Mouse (Mus musculus): ENCODE measurements at regions not wholly inside any gene's neighbourhood (a gene's known extent, or its start where the extent isn't known, plus 50 kb on each side); places are given as distances from the start of the nearest gene placed in this dataset.

- H3K9me3 ChIP-seq (ENCODE audit: control insufficient read depth, low read length): no peaks in the 10 kb centered on the region
- no peaks in the 10 kb centered on the region for H3K4me1 ChIP-seq (replicated peaks; ENCODE audit: control insufficient read depth, insufficient read depth, low read length)
- no peaks in the 10 kb centered on the region for H3K27me3 ChIP-seq (ENCODE audit: control insufficient read depth, insufficient read depth, low read length)
- 84% methylated on average over 5 of the region's 5 CpGs for WGBS
- H3K4me2 ChIP-seq (ENCODE audit: low read depth, low read length, severe bottlenecking): no peak overlapping the region
- H3K27ac ChIP-seq (ENCODE audit: low read depth, low read length): no peak overlapping the region
- no peaks in the 10 kb centered on the region for H3K36me3 ChIP-seq (ENCODE audit: control insufficient read depth, insufficient read depth, low read length)
- no peak overlapping the region for H3K9ac ChIP-seq (ENCODE audit: low read length)
- no peak for ATAC-seq (replicated peaks; ENCODE audit: low FRiP score)
- no peak for DNase-seq (ENCODE audit: low spot score)
- H3K4me3 ChIP-seq (ENCODE audit: low read depth, low read length): no peak overlapping the region
These were observed 105.9 kb upstream of the Cachd1 start for GRCm38 (mm10) chr4:100670553-100670952.

GRCm38 (mm10) chr4:100674916-100675315, 101.6 kb upstream of the Cachd1 start:
- Histone ChIP-seq H3K4me2 (ENCODE audit: low read depth, low read length, severe bottlenecking) (no peak overlapping the region), H3K4me1 (replicated peaks; ENCODE audit: control insufficient read depth, insufficient read depth, low read length) (no peaks in the 10 kb centered on the region), H3K4me3 (ENCODE audit: low read depth, low read length) (no peak overlapping the region), H3K9me3 (ENCODE audit: control insufficient read depth, low read length) (no peaks in the 10 kb centered on the region), H3K27me3 (ENCODE audit: control insufficient read depth, insufficient read depth, low read length) (no peaks in the 10 kb centered on the region), H3K36me3 (ENCODE audit: control insufficient read depth, insufficient read depth, low read length) (no peaks in the 10 kb centered on the region), H3K27ac (ENCODE audit: low read depth, low read length) (no peak overlapping the region), H3K9ac (ENCODE audit: low read length) (no peak overlapping the region)
- no peak for DNase-seq (ENCODE audit: low spot score)
- WGBS: 87% methylated on average over 4 of the region's 4 CpGs
- no peak for ATAC-seq (replicated peaks; ENCODE audit: low FRiP score)

- Histone ChIP-seq H3K27ac (ENCODE audit: low read depth, low read length) (no peak overlapping the region), H3K4me2 (ENCODE audit: low read depth, low read length, severe bottlenecking) (no peak overlapping the region), H3K4me3 (ENCODE audit: low read depth, low read length) (no peak overlapping the region), H3K36me3 (ENCODE audit: control insufficient read depth, insufficient read depth, low read length) (no peaks in the 10 kb centered on the region), H3K4me1 (replicated peaks; ENCODE audit: control insufficient read depth, insufficient read depth, low read length) (no peaks in the 10 kb centered on the region), H3K9me3 (ENCODE audit: control insufficient read depth, low read length) (no peaks in the 10 kb centered on the region), H3K9ac (ENCODE audit: low read length) (no peak overlapping the region), H3K27me3 (ENCODE audit: control insufficient read depth, insufficient read depth, low read length) (no peaks in the 10 kb centered on the region)
- ATAC-seq (replicated peaks; ENCODE audit: low FRiP score) (no peak), DNase-seq (ENCODE audit: low spot score) (no peak)
- WGBS: 81% methylated on average over 7 of the region's 7 CpGs
These were observed 92.7 kb upstream of the Cachd1 start for GRCm38 (mm10) chr4:100683757-100684156.

- Histone ChIP-seq H3K27me3 (ENCODE audit: control insufficient read depth, insufficient read depth, low read length) (no peaks in the 10 kb centered on the region), H3K4me2 (ENCODE audit: low read depth, low read length, severe bottlenecking) (no peak overlapping the region), H3K4me3 (ENCODE audit: low read depth, low read length) (no peak overlapping the region), H3K4me1 (replicated peaks; ENCODE audit: control insufficient read depth, insufficient read depth, low read length) (no peaks in the 10 kb centered on the region), H3K9me3 (ENCODE audit: control insufficient read depth, low read length) (no peaks in the 10 kb centered on the region; the same call in 1 of the 2 replicates), H3K27ac (ENCODE audit: low read depth, low read length) (no peak overlapping the region), H3K36me3 (ENCODE audit: control insufficient read depth, insufficient read depth, low read length) (no peaks in the 10 kb centered on the region), H3K9ac (ENCODE audit: low read length) (no peak overlapping the region)
- WGBS: 79% methylated on average over 5 of the region's 5 CpGs
- DNase-seq (ENCODE audit: low spot score) (no peak), ATAC-seq (replicated peaks; ENCODE audit: low FRiP score) (no peak)
These were observed 76.5 kb upstream of the Cachd1 start for GRCm38 (mm10) chr4:100700002-100700401.

GRCm38 (mm10) chr4:100700418-100700817, 76.1 kb upstream of the Cachd1 start:
- Histone ChIP-seq H3K27ac (ENCODE audit: low read depth, low read length) (no peak overlapping the region), H3K27me3 (ENCODE audit: control insufficient read depth, insufficient read depth, low read length) (no peaks in the 10 kb centered on the region), H3K4me3 (ENCODE audit: low read depth, low read length) (no peak overlapping the region), H3K9ac (ENCODE audit: low read length) (no peak overlapping the region), H3K4me1 (replicated peaks; ENCODE audit: control insufficient read depth, insufficient read depth, low read length) (no peaks in the 10 kb centered on the region), H3K36me3 (ENCODE audit: control insufficient read depth, insufficient read depth, low read length) (no peaks in the 10 kb centered on the region), H3K4me2 (ENCODE audit: low read depth, low read length, severe bottlenecking) (no peak overlapping the region), H3K9me3 (ENCODE audit: control insufficient read depth, low read length) (no peaks in the 10 kb centered on the region; the same call in 1 of the 2 replicates)
- DNase-seq (ENCODE audit: low spot score): no peak
- ATAC-seq (replicated peaks; ENCODE audit: low FRiP score): no peak
- 80% methylated on average over 5 of the region's 5 CpGs for WGBS

GRCm38 (mm10) chr4:100705960-100706359, 70.5 kb upstream of the Cachd1 start:
- Histone ChIP-seq H3K4me1 (replicated peaks; ENCODE audit: control insufficient read depth, insufficient read depth, low read length) (peaks cover 3% of the 10 kb centered on the region; the same call in 1 of the 2 replicates), H3K36me3 (ENCODE audit: control insufficient read depth, insufficient read depth, low read length) (no peaks in the 10 kb centered on the region), H3K9ac (ENCODE audit: low read length) (no peak overlapping the region), H3K4me2 (ENCODE audit: low read depth, low read length, severe bottlenecking) (no peak overlapping the region), H3K9me3 (ENCODE audit: control insufficient read depth, low read length) (no peaks in the 10 kb centered on the region), H3K27me3 (ENCODE audit: control insufficient read depth, insufficient read depth, low read length) (no peaks in the 10 kb centered on the region), H3K27ac (ENCODE audit: low read depth, low read length) (no peak overlapping the region), H3K4me3 (ENCODE audit: low read depth, low read length) (no peak overlapping the region)
- WGBS: 34% methylated on average over 6 of the region's 6 CpGs
- DNase-seq (ENCODE audit: low spot score): no peak
- no peak for ATAC-seq (replicated peaks; ENCODE audit: low FRiP score)

- Histone ChIP-seq H3K27me3 (ENCODE audit: control insufficient read depth, insufficient read depth, low read length) (no peaks in the 10 kb centered on the region), H3K4me3 (ENCODE audit: low read depth, low read length) (no peak overlapping the region), H3K27ac (ENCODE audit: low read depth, low read length) (no peak overlapping the region), H3K4me2 (ENCODE audit: low read depth, low read length, severe bottlenecking) (no peak overlapping the region), H3K36me3 (ENCODE audit: control insufficient read depth, insufficient read depth, low read length) (no peaks in the 10 kb centered on the region), H3K9me3 (ENCODE audit: control insufficient read depth, low read length) (no peaks in the 10 kb centered on the region), H3K9ac (ENCODE audit: low read length) (no peak overlapping the region), H3K4me1 (replicated peaks; ENCODE audit: control insufficient read depth, insufficient read depth, low read length) (peaks cover 3% of the 10 kb centered on the region; the same call in 1 of the 2 replicates)
- 59% methylated on average over 6 of the region's 6 CpGs for WGBS
- ATAC-seq (replicated peaks; ENCODE audit: low FRiP score) (no peak), DNase-seq (ENCODE audit: low spot score) (no peak)
These were observed 69.3 kb upstream of the Cachd1 start for GRCm38 (mm10) chr4:100707125-100707524.

- DNase-seq (ENCODE audit: low spot score) (no peak), ATAC-seq (replicated peaks; ENCODE audit: low FRiP score) (no peak)
These were observed 68.2 kb upstream of the Cachd1 start for GRCm38 (mm10) chr4:100708247-100708646.

GRCm38 (mm10) chr4:100714240-100714639, 62.2 kb upstream of the Cachd1 start:
- Histone ChIP-seq H3K4me2 (ENCODE audit: low read depth, low read length, severe bottlenecking) (no peak overlapping the region), H3K4me1 (replicated peaks; ENCODE audit: control insufficient read depth, insufficient read depth, low read length) (no peaks in the 10 kb centered on the region), H3K36me3 (ENCODE audit: control insufficient read depth, insufficient read depth, low read length) (no peaks in the 10 kb centered on the region), H3K27ac (ENCODE audit: low read depth, low read length) (no peak overlapping the region), H3K27me3 (ENCODE audit: control insufficient read depth, insufficient read depth, low read length) (no peaks in the 10 kb centered on the region), H3K4me3 (ENCODE audit: low read depth, low read length) (no peak overlapping the region), H3K9ac (ENCODE audit: low read length) (no peak overlapping the region), H3K9me3 (ENCODE audit: control insufficient read depth, low read length) (no peaks in the 10 kb centered on the region)
- no peak for ATAC-seq (replicated peaks; ENCODE audit: low FRiP score)
- DNase-seq (ENCODE audit: low spot score): no peak

More at GRCm38 (mm10) chr4:100708247-100708646, 68.2 kb upstream of the Cachd1 start:
- no peak overlapping the region for H3K4me3 ChIP-seq (ENCODE audit: low read depth, low read length)
- no peak overlapping the region for H3K27ac ChIP-seq (ENCODE audit: low read depth, low read length)
- no peak overlapping the region for H3K4me2 ChIP-seq (ENCODE audit: low read depth, low read length, severe bottlenecking)
- H3K9me3 ChIP-seq (ENCODE audit: control insufficient read depth, low read length): no peaks in the 10 kb centered on the region
- 90% methylated on average over 5 of the region's 5 CpGs for WGBS
- H3K4me1 ChIP-seq (replicated peaks; ENCODE audit: control insufficient read depth, insufficient read depth, low read length): peaks cover 3% of the 10 kb centered on the region; the same call in 1 of the 2 replicates
- H3K9ac ChIP-seq (ENCODE audit: low read length): no peak overlapping the region
- no peaks in the 10 kb centered on the region for H3K27me3 ChIP-seq (ENCODE audit: control insufficient read depth, insufficient read depth, low read length)
- no peaks in the 10 kb centered on the region for H3K36me3 ChIP-seq (ENCODE audit: control insufficient read depth, insufficient read depth, low read length)
